Mouse (Mus musculus): Measurements from ENCODE around the gene Fdxacb1. TPM values are rescaled to one million over a fixed set of nuclear protein-coding genes. Genes with fewer than 3 reads are reported as not detected.

Fdxacb1 gene
- total RNA-seq, 2 experiments from 2014 or later, result 4.7 to 5.8 TPM

DNA sequence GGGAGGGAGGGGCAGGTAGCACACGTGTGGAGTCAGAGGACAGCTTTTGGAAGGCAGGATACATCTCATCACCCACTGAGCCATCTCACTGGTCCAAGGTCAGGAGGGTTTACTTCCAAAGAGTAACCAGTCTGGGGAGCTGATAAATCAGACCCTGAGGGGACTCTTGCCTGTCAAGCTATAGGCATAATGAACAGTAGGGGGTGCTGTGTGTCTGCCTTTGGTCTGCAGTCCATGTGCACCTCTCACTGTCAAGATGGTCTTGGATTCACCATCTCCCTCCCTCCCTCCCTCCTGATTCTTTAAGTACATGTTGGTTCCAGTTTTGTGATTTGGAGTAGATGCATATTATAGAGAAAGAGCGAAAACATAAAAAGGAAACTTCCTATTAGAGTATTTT lies 32.9 kb downstream of the Fdxacb1 start:
- peak; percentile 80 for ATAC-seq (ENCODE audit: poor library complexity, severe bottlenecking)

- peak; percentile 47 for ATAC-seq (ENCODE audit: poor library complexity, severe bottlenecking)
Observed at GRCm38 (mm10) chr9:50803055-50803671, 35.1 kb downstream of the Fdxacb1 start.

GRCm38 (mm10) chr9:50808471-50808870 lies 40.4 kb downstream of the Fdxacb1 start:
- no peak for ATAC-seq (ENCODE audit: poor library complexity, severe bottlenecking)

GRCm38 (mm10) chr9:50809146-50809545 lies 41.1 kb downstream of the Fdxacb1 start:
- ATAC-seq (ENCODE audit: poor library complexity, severe bottlenecking), result no peak

DNA sequence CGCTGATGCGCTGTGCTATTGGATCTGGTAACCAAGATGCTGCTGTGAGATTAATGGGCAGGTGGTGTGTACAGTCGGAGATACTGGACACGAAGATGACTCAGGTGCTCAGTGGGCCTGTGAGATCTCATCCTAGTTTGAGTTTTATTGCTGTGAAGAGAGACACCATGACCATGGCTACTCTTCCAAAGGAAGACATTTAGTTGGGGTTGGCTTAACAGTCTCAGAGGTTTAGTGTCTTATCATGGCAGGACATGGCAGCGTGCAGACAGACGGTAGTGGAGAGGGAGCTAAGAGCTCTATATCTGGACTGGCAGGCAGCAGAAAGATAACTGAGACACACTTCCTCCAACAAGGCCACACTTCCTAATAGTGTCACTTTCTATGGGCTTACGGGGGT lies 43.2 kb downstream of the Fdxacb1 start:
- ATAC-seq (ENCODE audit: poor library complexity, severe bottlenecking), result peak; percentile 43; the same call in 1 of the 2 replicates

- ATAC-seq (ENCODE audit: poor library complexity, severe bottlenecking), result no peak
Observed at GRCm38 (mm10) chr9:50811746-50812145, 43.7 kb downstream of the Fdxacb1 start.

GRCm38 (mm10) chr9:50813796-50814195 lies 45.8 kb downstream of the Fdxacb1 start:
- ATAC-seq (ENCODE audit: poor library complexity, severe bottlenecking), result no peak

GRCm38 (mm10) chr9:50815666-50816065 lies 47.6 kb downstream of the Fdxacb1 start:
- no peak for ATAC-seq (ENCODE audit: poor library complexity, severe bottlenecking)

- ATAC-seq (ENCODE audit: poor library complexity, severe bottlenecking), result no peak
Observed at GRCm38 (mm10) chr9:50816512-50816911, 48.5 kb downstream of the Fdxacb1 start.

DNA sequence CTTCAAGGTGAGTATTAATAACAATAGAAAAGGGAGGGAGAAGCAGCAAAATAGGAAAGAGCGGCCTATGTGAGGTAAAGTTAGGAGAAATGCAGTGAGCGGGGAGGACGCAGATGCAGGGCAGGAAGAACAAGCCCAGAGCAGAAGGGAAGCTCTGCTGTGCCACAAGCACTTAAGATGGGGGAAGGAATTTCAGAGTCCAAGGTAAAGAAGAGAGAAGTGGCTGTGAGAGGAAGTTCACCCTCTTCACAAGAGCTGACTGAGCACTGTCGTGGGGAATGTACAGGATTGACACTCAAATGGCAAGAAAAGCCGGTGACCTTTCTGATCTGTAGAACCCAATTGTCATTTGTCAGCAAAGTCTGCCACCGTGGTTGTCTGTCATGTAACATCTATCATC lies 50.0 kb downstream of the Fdxacb1 start:
- peak; percentile 54; the same call in 1 of the 2 replicates for ATAC-seq (ENCODE audit: poor library complexity, severe bottlenecking)

- no peak for ATAC-seq (ENCODE audit: poor library complexity, severe bottlenecking)
Observed at GRCm38 (mm10) chr9:50819716-50820115, 51.7 kb downstream of the Fdxacb1 start.

GRCm38 (mm10) chr9:50821651-50822050 lies 53.6 kb downstream of the Fdxacb1 start:
- ATAC-seq (ENCODE audit: poor library complexity, severe bottlenecking), result no peak

- no peak for ATAC-seq (ENCODE audit: poor library complexity, severe bottlenecking)
Observed at GRCm38 (mm10) chr9:50822216-50822615, 54.2 kb downstream of the Fdxacb1 start.

Other genes with a start within 250 kb of the Fdxacb1 start
- gene Pts, start 239.5 kb upstream of the Fdxacb1 start, total RNA-seq (2015), result 97.1 and 106 TPM in 2 replicates
- gene Pts, start 239.5 kb upstream of the Fdxacb1 start, total RNA-seq (2017), result 61.2 and 67.4 TPM in 2 replicates
- gene Il18, start 213.4 kb upstream of the Fdxacb1 start, total RNA-seq (2015), result 9.9 and 20.1 TPM in 2 replicates
- 10.2 and 14.5 TPM in 2 replicates for gene Il18, start 213.4 kb upstream of the Fdxacb1 start, total RNA-seq (2017)
- 0.39 and 0.49 TPM in 2 replicates for gene Bco2, start 213.1 kb upstream of the Fdxacb1 start, total RNA-seq (2015)
- gene Bco2, start 213.1 kb upstream of the Fdxacb1 start, total RNA-seq (2017), result 0.85 and 1.6 TPM in 2 replicates
- not detected in 2 replicates for gene Tex12, start 206.9 kb upstream of the Fdxacb1 start, total RNA-seq (2015)
- not detected in 2 replicates for gene Tex12, start 206.9 kb upstream of the Fdxacb1 start, total RNA-seq (2017)
- 165 and 185 TPM in 2 replicates for gene Sdhd, start 164.4 kb upstream of the Fdxacb1 start, total RNA-seq (2015)
- gene Sdhd, start 164.4 kb upstream of the Fdxacb1 start, total RNA-seq (2017), result 130 and 132 TPM in 2 replicates
- 78.7 and 89.2 TPM in 2 replicates for gene Timm8b, start 164.3 kb upstream of the Fdxacb1 start, total RNA-seq (2015)
- 163 and 189 TPM in 2 replicates for gene Timm8b, start 164.3 kb upstream of the Fdxacb1 start, total RNA-seq (2017)
- 0.48 TPM in 1 of 2 replicates, not detected in the other for gene Pih1d2, start 150.9 kb upstream of the Fdxacb1 start, total RNA-seq (2015)
- 0.40 TPM in 1 of 2 replicates, not detected in the other for gene Pih1d2, start 150.9 kb upstream of the Fdxacb1 start, total RNA-seq (2017)
- gene Nkapd1, start 150.8 kb upstream of the Fdxacb1 start, total RNA-seq (2015), result 19.6 and 26.2 TPM in 2 replicates
- gene Nkapd1, start 150.8 kb upstream of the Fdxacb1 start, total RNA-seq (2017), result 22.4 and 25.3 TPM in 2 replicates
- 27.6 and 28.5 TPM in 2 replicates for gene Dlat, start 108.5 kb upstream of the Fdxacb1 start, total RNA-seq (2015)
- gene Dlat, start 108.5 kb upstream of the Fdxacb1 start, total RNA-seq (2017), result 21.7 and 34.4 TPM in 2 replicates
- not detected in 2 replicates for gene Dixdc1, start 28.7 kb upstream of the Fdxacb1 start, total RNA-seq (2015)
- not detected in 2 replicates for gene Dixdc1, start 28.7 kb upstream of the Fdxacb1 start, total RNA-seq (2017)
- not detected in 2 replicates for gene 2310030G06Rik, start 21.7 kb upstream of the Fdxacb1 start, total RNA-seq (2015)
- gene 2310030G06Rik, start 21.7 kb upstream of the Fdxacb1 start, total RNA-seq (2017), result not detected in 2 replicates
- gene Cryab, start 16.9 kb upstream of the Fdxacb1 start, total RNA-seq (2015), result 1.8 and 3.9 TPM in 2 replicates
- gene Cryab, start 16.9 kb upstream of the Fdxacb1 start, total RNA-seq (2017), result 0.62 and 3.1 TPM in 2 replicates
- not detected in 2 replicates for gene Hspb2, start 15.9 kb upstream of the Fdxacb1 start, total RNA-seq (2015)
- gene Hspb2, start 15.9 kb upstream of the Fdxacb1 start, total RNA-seq (2017), result not detected in 2 replicates
- gene Alg9, start 6.8 kb downstream of the Fdxacb1 start, total RNA-seq (2015), result 13.1 and 14.3 TPM in 2 replicates
- 13.4 and 15.1 TPM in 2 replicates for gene Alg9, start 6.8 kb downstream of the Fdxacb1 start, total RNA-seq (2017)
- gene 1110032A03Rik, start 7.3 kb downstream of the Fdxacb1 start, total RNA-seq (2015), result 14.7 and 15.1 TPM in 2 replicates
- 10.6 and 14.2 TPM in 2 replicates for gene 1110032A03Rik, start 7.3 kb downstream of the Fdxacb1 start, total RNA-seq (2017)
- gene Ppp2r1b, start 77.1 kb downstream of the Fdxacb1 start, total RNA-seq (2015), result 17.8 and 18.7 TPM in 2 replicates
- 24.0 and 26.6 TPM in 2 replicates for gene Ppp2r1b, start 77.1 kb downstream of the Fdxacb1 start, total RNA-seq (2017)
- 26.8 and 30.9 TPM in 2 replicates for gene Sik2, start 240.8 kb downstream of the Fdxacb1 start, total RNA-seq (2015)
- 15.6 and 20.2 TPM in 2 replicates for gene Sik2, start 240.8 kb downstream of the Fdxacb1 start, total RNA-seq (2017)